Mouse (Mus musculus) thymus, adult 2 months (tissue): Measurements from ENCODE around the gene Maml3.

Source experiments
- CTCF ChIP-seq: fragments of 200-500 bp; IDR thresholded peaks from 2 replicates; pipeline ENCODE4 v1.5.1; 2012; ENCODE audit warnings: mild to moderate bottlenecking, control low read depth, low read length, moderate library complexity, borderline replicate concordance; ENCODE audit not compliant: control insufficient read depth, poor library complexity, insufficient read depth; ENCODE audit errors: extremely low read depth
- POLR2A ChIP-seq: fragments of 200-500 bp; IDR thresholded peaks from 2 replicates; pipeline ENCODE4 v1.6.1; 2012; ENCODE audit warnings: mild to moderate bottlenecking, low read length, control low read depth, moderate library complexity; ENCODE audit not compliant: control insufficient read depth, poor library complexity, insufficient read depth; ENCODE audit errors: extremely low read depth

- TF ChIP-seq POLR2A (no peak), CTCF (no peak)
Observed at GRCm38 (mm10) chr3:51861631-51862030, 243.2 kb downstream of the Maml3 start.
